Mouse (Mus musculus) spleen, postnatal 4 days (tissue): ENCODE data around the gene Dnajc2.
A peak's percentile ranks its signal among the peaks of the same experiment; 100 is the strongest.
"Not testable (repeated sequence)": the region's sequence is repeated elsewhere in the genome, so short reads cannot be mapped to it uniquely, and the experiment has no call there.

Experiments
- DNase-seq, 2 experiments: peaks; one replicate each; pipeline ENCODE4 v3.0.0; 2022; ENCODE audit warnings: low spot score in 2 of 2

The Dnajc2 gene

DNA sequence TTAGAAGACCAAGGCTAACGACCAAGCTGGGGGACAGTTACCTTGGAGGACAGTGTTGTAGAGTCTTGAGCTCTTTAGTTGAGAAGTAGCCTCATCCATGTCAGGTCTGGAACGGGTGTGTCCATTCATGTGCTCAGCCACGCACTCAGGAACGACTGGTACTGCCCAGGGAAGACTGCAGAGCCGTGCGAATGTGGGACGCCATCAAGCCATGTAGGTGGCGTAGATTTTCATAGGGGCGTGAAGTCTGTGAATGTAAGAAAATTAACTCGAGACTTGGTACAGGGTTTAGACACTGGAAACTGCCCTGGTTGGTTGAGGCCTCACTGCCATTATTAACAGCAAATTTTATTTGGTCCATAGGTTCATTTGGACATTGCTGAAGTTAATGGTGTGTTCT lies 41.4 kb downstream of the Dnajc2 start:
- no peak for DNase-seq

- DNase-seq: no peak
Observed at GRCm38 (mm10) chr5:21739881-21740280, 45.2 kb downstream of the Dnajc2 start.

- DNase-seq: no peak
Observed at GRCm38 (mm10) chr5:21739120-21739519, 45.9 kb downstream of the Dnajc2 start.

DNA sequence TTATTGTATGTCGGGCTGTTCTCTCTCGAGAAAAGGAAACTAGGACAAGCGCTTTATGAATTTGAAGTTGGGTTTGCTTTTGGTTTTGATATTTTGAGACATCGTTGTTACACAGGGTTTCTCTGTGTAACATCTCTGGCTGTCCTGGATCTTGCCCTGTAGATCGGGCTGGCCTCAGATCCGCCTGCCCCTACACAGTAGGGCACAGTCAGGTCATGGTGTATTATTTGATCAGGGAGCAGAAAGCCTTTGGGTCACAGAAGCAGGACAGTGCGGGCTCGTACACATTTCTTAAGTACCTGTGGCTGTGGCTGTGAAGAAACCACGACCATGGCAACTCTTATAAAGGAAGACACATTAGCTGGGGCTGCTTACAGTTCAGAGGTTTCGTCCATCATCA lies 47.4 kb downstream of the Dnajc2 start:
- no peak for DNase-seq

DNA sequence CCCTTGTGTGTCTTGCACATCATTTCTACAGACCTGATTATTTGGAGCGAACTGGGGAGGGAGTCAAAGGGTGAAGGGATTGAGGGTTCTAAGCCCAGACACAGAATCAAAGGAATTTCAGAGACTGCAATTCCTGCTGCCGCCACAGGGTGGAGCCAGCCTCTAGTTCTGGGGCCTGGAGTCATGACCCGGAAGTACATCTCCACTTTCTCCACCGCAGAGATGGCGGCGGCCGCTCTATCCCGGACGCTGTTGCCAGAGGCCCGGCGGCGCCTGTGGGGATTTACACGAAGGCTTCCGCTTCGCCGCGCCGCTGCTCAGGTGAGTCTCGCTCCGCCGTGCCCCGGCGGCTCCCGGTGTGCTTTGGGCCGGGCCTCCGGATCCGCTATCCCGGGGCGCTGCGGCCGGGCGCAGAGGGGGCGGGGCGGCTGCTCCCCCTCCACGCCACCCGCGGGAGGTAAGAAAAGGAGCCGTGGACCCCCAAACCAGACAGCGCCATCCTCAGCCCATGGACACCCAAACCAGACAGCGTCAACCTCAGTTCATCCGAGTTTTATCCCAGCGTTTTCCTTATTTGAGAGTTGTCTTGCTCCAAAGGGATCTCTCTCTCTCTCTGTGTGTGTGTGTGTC lies 48.0 kb downstream of the Dnajc2 start, which contains the start of gene Pmpcb:
Pmpcb (plus strand) TSS at position 186 of the 630 bp plus-strand sequence.
- peak; percentile 86 to 94 for DNase-seq

DNA sequence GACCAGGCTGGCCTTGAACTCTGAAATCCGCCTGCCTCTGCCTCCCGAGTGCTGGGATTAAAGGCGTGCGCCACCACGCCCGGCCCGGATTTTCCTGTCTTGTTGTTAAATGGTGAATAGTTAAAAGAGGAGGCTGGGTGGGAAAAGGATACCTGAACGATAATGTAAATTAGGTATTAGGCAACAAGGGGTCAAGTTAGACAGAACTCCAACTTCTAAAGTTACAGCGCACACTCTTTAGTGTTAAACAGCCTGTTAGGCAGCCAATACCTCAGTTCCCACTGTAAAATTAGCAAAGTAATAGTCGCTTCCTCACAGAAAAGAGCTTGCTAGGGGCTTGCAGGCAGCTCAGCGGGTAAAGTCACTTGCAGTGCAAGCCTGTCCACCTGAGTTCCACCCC lies 49.0 kb downstream of the Dnajc2 start:
- no peak for DNase-seq

DNA sequence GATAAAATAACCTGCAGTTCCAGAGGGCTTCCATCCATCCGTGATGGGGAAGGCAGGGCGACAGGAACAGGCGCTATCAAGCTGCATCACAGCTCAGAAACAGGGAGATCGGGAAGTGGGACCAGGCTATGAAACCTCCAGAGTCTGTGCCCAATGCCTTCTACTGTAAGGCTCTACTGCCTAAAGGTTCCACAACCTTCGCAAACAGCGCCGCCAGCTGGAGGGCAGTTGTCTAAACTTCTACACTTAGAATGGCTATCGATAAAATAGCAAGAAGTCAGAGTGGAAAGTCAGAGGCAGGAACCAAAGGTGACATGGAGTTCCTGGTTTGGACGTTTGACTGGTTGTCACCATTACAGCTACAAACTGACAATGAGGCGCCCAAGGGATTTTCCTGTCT lies 49.5 kb downstream of the Dnajc2 start:
- peak; percentile 80 to 90 for DNase-seq

DNA sequence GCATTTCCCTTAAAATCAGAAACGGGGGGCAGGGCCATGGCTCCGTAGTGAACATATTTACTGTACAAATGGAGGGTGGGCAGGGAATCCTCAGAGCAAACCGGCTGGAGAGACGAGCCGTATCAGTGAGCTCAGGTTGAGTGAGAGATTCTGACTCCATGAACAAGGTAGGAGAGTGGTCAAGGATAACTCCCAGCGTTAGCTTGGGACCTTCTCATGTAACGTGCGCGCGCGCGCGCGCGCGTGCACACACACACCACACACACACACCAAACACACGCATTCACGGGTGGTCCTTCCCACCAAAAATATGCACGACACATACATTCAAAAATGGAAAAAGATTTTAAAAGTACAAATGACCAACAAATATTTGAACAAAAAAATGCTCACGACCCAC lies 50.0 kb downstream of the Dnajc2 start:
- no peak for DNase-seq

GRCm38 (mm10) chr5:21732930-21733329 lies 52.1 kb downstream of the Dnajc2 start:
- DNase-seq: no peak

DNA sequence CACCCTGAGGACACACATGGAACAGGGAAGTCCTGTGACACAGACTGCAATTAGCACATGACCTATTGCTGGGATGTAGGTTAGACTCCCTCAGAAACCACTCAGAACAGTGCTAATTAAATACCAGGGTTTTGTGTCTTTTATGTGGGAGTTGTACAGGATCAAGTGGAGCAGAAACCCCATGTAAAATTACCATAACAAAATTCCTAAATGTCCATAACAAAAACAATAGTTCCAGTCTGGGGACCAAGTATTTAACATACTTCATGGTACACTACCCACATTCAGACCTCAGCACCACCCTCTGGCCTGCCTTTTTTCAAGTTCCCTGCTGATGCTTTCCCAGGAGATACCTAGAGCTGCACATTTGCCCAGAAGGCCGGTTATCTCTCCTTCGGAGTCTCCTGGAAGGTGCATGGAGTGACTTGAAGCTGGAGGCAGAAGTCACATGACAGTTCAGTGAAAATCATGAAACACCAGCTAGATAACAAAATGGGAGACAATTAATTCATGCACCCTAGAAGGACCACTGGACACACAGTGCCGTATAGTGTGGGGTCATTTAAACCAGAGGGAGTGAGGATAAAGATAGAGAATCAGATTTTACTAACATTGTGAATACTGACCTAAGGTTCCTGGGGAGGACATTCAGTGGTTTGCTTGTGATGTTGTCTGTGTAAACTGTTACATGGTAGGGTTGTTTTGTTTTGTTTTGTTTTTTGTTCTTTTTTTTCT lies 52.7 kb downstream of the Dnajc2 start:
- DNase-seq: no peak

GRCm38 (mm10) chr5:21729107-21729506 lies 55.9 kb downstream of the Dnajc2 start:
- no peak for DNase-seq

GRCm38 (mm10) chr5:21724872-21725271 lies 60.2 kb downstream of the Dnajc2 start:
- DNase-seq: no peak

- no peak for DNase-seq
Observed at GRCm38 (mm10) chr5:21724427-21724826, 60.6 kb downstream of the Dnajc2 start.

DNA sequence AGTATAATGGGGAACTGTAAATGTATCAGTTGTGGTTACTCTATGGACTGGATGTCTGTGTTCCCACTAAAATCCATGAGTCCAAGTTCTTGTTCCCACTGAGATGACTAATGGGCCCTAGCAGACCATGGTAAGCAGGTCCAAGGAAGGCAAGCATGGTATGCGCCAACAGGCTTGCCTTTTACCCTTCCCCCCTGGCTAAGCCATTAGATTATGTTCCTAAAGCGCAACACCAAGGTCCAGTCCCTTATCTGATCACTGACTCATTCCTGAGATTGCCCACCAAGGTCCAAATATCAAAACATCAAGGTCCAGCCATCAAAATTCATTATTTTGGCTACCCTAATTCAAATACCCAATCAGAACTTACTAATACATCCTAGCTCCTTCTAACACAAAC lies 65.8 kb downstream of the Dnajc2 start:
- DNase-seq: no peak

GRCm38 (mm10) chr5:21718546-21718945 lies 66.5 kb downstream of the Dnajc2 start:
- no peak for DNase-seq

- no peak for DNase-seq
Observed at GRCm38 (mm10) chr5:21717165-21717715, 67.8 kb downstream of the Dnajc2 start.

- no peak for DNase-seq
Observed at GRCm38 (mm10) chr5:21714447-21714846, 70.6 kb downstream of the Dnajc2 start.

- DNase-seq: no peak
Observed at GRCm38 (mm10) chr5:21712127-21712715, 72.8 kb downstream of the Dnajc2 start.

DNA sequence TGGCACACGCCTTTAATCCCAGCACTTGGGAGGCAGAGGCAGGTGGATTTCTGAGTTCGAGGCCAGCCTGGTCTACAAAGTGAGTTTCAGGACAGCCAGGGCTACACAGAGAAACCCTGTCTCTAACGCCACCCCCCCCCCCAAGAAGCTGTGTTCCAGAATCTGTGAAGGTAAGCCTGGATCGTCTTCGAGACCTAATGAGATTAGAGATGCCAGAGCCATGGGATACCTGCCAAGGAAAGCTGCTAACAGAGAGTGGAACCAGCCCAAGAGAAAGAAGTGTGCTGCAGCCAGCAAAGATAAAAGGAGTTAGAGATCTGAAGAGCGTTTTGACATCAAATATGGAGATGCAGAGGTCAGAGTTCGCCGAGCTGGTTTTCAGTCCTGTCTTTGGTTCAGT lies 77.0 kb downstream of the Dnajc2 start:
- not testable (repeated sequence) for DNase-seq
